Mouse (Mus musculus) MEL (cell line): Measurements from ENCODE around the gene Rnpepl1. TPM values are rescaled to one million over a fixed set of nuclear protein-coding genes. Genes with fewer than 3 reads are reported as not detected.

Source experiments
- DNase-seq: peaks from one replicate; pipeline ENCODE4 v3.0.0; 2011; ENCODE audit warnings: low read depth, low spot score
- H3K27ac ChIP-seq: 2 replicates; pipeline ENCODE4 v1.5.1; 2012; ENCODE audit warnings: low read depth, mild to moderate bottlenecking, control low read depth, low read length, moderate library complexity; ENCODE audit not compliant: control insufficient read depth
- H3K27me3 ChIP-seq, 2 experiments: fragments of 150-350 bp in 1 of 2; sonication (generic) in 1 of 2; 2 replicates each; pipeline ENCODE4 v1.6.1; 2012; ENCODE audit warnings: low read length in 2 of 2, mild to moderate bottlenecking in 2 of 2, improper control_type of control experiment in 1 of 2, moderate library complexity in 1 of 2; ENCODE audit not compliant: insufficient read depth in 2 of 2, control insufficient read depth in 1 of 2
- H3K36me3 ChIP-seq, 2 experiments: 2 replicates each; pipeline ENCODE4 v1.6.1; 2012 to 2014; ENCODE audit warnings: low read length in 2 of 2, improper control_type of control experiment in 1 of 2, inconsistent platforms in 1 of 2, mild to moderate bottlenecking in 1 of 2; ENCODE audit not compliant: insufficient read depth in 2 of 2, control insufficient read depth in 1 of 2
- H3K4me1 ChIP-seq, 2 experiments: fragments of 150-350 bp in 1 of 2; sonication (generic) in 1 of 2; 2 replicates each; pipeline ENCODE4 v1.6.1; 2012; ENCODE audit warnings: low read length in 2 of 2, improper control_type of control experiment in 1 of 2, mild to moderate bottlenecking in 1 of 2; ENCODE audit not compliant: insufficient read depth in 2 of 2, control insufficient read depth in 1 of 2
- H3K4me3 ChIP-seq, 2 experiments: fragments of 150-350 bp in 1 of 2; sonication (generic) in 1 of 2; 2 replicates each; pipeline ENCODE4 v1.5.1; 2012; ENCODE audit warnings: low read depth in 2 of 2, low read length in 2 of 2, mild to moderate bottlenecking in 2 of 2, moderate library complexity in 2 of 2, control low read depth in 1 of 2, improper control_type of control experiment in 1 of 2; ENCODE audit not compliant: control insufficient read depth in 1 of 2, insufficient read depth in 1 of 2
- H3K79me2 ChIP-seq: 2 replicates; pipeline ENCODE4 v1.6.1; 2012; ENCODE audit warnings: mild to moderate bottlenecking, low read length, moderate library complexity; ENCODE audit not compliant: control insufficient read depth, poor library complexity, insufficient read depth
- H3K9ac ChIP-seq: 2 replicates; pipeline ENCODE4 v1.6.1; 2012; ENCODE audit warnings: low read depth, mild to moderate bottlenecking, control low read depth, low read length, moderate library complexity; ENCODE audit not compliant: control insufficient read depth, poor library complexity, severe bottlenecking
- H3K9me3 ChIP-seq: fragments of 150-350 bp; sonication (generic); replicated peaks from 2 replicates; pipeline ENCODE4 v1.6.1; 2012; ENCODE audit warnings: mild to moderate bottlenecking, low read length, improper control_type of control experiment, moderate library complexity; ENCODE audit not compliant: insufficient read depth
- BHLHE40 ChIP-seq: IDR thresholded peaks from 2 replicates; pipeline ENCODE4 v1.6.1; 2012; ENCODE audit warnings: low read depth, mild to moderate bottlenecking, inconsistent platforms, low read length, improper control_type of control experiment, borderline replicate concordance
- E2F4 ChIP-seq: IDR thresholded peaks from 2 replicates; pipeline ENCODE4 v1.6.1; 2011; ENCODE audit warnings: low read depth, low read length, improper control_type of control experiment, borderline replicate concordance
- ELF1 ChIP-seq: IDR thresholded peaks from 2 replicates; pipeline ENCODE4 v1.6.1; 2014; ENCODE audit warnings: low read depth, mild to moderate bottlenecking, inconsistent platforms, low read length, improper control_type of control experiment, moderate library complexity
- GATA1 ChIP-seq: IDR thresholded peaks from 2 replicates; pipeline ENCODE4 v1.6.1; 2011; ENCODE audit warnings: low read depth, low read length, improper control_type of control experiment
- JUND ChIP-seq: IDR thresholded peaks from 2 replicates; pipeline ENCODE4 v1.6.1; 2011; ENCODE audit warnings: low read depth, mild to moderate bottlenecking, improper control_type of control experiment, low read length
- KAT2A ChIP-seq: conservative IDR thresholded peaks from 2 replicates; pipeline ENCODE4 v1.6.1; 2012; ENCODE audit warnings: low read depth, low read length, improper control_type of control experiment, inconsistent platforms
- MEF2A ChIP-seq: IDR thresholded peaks from 2 replicates; pipeline ENCODE4 v1.6.1; 2014; ENCODE audit warnings: low read depth, mild to moderate bottlenecking, inconsistent platforms, low read length, improper control_type of control experiment; ENCODE audit not compliant: poor library complexity, insufficient replicate concordance, severe bottlenecking; ENCODE audit errors: extremely low read depth
- MXI1 ChIP-seq: IDR thresholded peaks from 2 replicates; pipeline ENCODE4 v1.6.1; 2011; ENCODE audit warnings: mild to moderate bottlenecking, low read depth, low read length, improper control_type of control experiment
- MYB ChIP-seq: IDR thresholded peaks from 2 replicates; pipeline ENCODE4 v1.6.1; 2011; ENCODE audit warnings: mild to moderate bottlenecking, low read depth, low read length, improper control_type of control experiment
- NELFE ChIP-seq: IDR thresholded peaks from 2 replicates; pipeline ENCODE4 v1.6.1; 2011; ENCODE audit warnings: low read depth, low read length, improper control_type of control experiment
- POLR2A ChIP-seq, 2 experiments: IDR thresholded peaks; 2 replicates each; pipeline ENCODE4 v1.6.1; 2011 to 2012; ENCODE audit warnings: low read length in 2 of 2, mild to moderate bottlenecking in 2 of 2, control low read depth in 1 of 2, improper control_type of control experiment in 1 of 2, low read depth in 1 of 2, moderate library complexity in 1 of 2; ENCODE audit not compliant: control insufficient read depth in 1 of 2, insufficient read depth in 1 of 2, poor library complexity in 1 of 2
- POLR2AphosphoS5 ChIP-seq: IDR thresholded peaks from 2 replicates; pipeline ENCODE4 v1.6.1; 2012; ENCODE audit warnings: low read depth, borderline replicate concordance, mild to moderate bottlenecking, inconsistent platforms, low read length, moderate library complexity, mixed read lengths
- RAD21 ChIP-seq: IDR thresholded peaks from 2 replicates; pipeline ENCODE4 v1.6.1; 2011; ENCODE audit warnings: mild to moderate bottlenecking, low read depth, low read length, improper control_type of control experiment
- RCOR1 ChIP-seq: IDR thresholded peaks from 2 replicates; pipeline ENCODE4 v1.6.1; 2012; ENCODE audit warnings: low read depth, mild to moderate bottlenecking, inconsistent platforms, low read length, improper control_type of control experiment
- SIN3A ChIP-seq: IDR thresholded peaks from 2 replicates; pipeline ENCODE4 v1.6.1; 2012; ENCODE audit warnings: low read length, improper control_type of control experiment, inconsistent platforms
- TAL1 ChIP-seq: IDR thresholded peaks from 2 replicates; pipeline ENCODE4 v1.6.1; 2012; ENCODE audit warnings: mild to moderate bottlenecking, inconsistent platforms, low read length, moderate library complexity, mixed read lengths
- TBP ChIP-seq: IDR thresholded peaks from 2 replicates; pipeline ENCODE4 v1.8.0; 2011; ENCODE audit warnings: low read depth, low read length, improper control_type of control experiment
- UBTF ChIP-seq: IDR thresholded peaks from 2 replicates; pipeline ENCODE4 v1.6.1; 2012; ENCODE audit warnings: low read depth, mild to moderate bottlenecking, inconsistent platforms, low read length, improper control_type of control experiment, moderate library complexity, borderline replicate concordance; ENCODE audit not compliant: insufficient read depth
- ZC3H11A ChIP-seq: IDR thresholded peaks from 2 replicates; pipeline ENCODE4 v1.6.1; 2012; ENCODE audit warnings: low read depth, mild to moderate bottlenecking, inconsistent platforms, low read length, improper control_type of control experiment
- ZNF384 ChIP-seq: IDR thresholded peaks from 2 replicates; pipeline ENCODE4 v1.6.1; 2012; ENCODE audit warnings: low read depth, mild to moderate bottlenecking, inconsistent platforms, low read length, improper control_type of control experiment
- polyA plus RNA-seq, 2 experiments: library from polyadenylated mRNA; stranded (reverse) in 1 of 2; unstranded in 1 of 2; fragments of >175 nt in 1 of 2; fragments of >200 nt in 1 of 2; gene quantifications; 2 replicates each; pipeline versions ENCODE4 v1.2.1 to v1.2.4; 2012; ENCODE audit warnings: low replicate concordance in 2 of 2, low read depth in 1 of 2; ENCODE audit not compliant: insufficient read length in 2 of 2, insufficient read depth in 1 of 2, missing spikeins in 1 of 2
- total RNA-seq: library from RNA; depleted of rRNA; stranded (reverse); fragments of 300-350 nt; gene quantifications from 2 replicates; pipeline ENCODE4 v1.2.3, GENCODE M21; 2012

Rnpepl1 gene
- total and polyA plus RNA-seq, 3 experiments: 31.1 to 91.0 TPM; not detected in 1

DNA sequence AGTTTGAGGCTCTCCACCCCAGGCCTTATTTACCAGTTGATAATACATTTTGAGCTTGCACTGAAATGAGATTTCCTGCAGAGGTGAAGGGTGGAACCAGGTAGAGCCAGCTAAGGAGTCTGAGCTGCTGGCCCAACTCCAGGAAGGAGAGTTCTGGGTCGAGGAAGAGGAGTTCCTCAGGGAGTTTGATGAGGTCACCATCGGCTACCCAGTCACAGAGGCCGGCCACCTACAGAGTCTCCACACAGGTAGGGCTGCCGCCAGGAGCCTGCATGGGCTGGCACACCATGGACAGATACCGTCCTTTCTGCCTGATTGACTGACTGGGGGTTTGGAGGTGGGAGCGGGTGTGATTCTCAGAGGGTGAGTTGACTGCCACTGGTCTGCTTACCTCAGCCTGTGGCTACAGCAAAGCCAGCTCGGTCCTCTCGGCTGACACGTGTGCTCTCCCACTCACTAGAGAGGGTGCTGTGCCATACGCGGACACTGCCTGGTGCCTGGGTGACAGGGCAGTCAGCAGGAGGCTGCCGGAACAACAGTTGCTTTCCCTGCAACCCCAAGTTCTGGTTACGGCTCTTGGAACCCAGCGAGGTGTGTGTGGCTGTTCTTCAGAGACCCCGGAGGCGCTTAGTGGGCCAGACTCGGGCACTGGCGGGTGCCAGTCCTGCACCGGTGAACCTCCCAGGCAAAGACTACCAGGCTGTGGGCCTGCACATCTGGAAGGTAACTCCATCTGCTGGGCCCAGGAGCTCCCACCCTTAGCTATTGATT lies 32.8 kb downstream of the Rnpepl1 start:
- Histone ChIP-seq H3K27ac (no peak overlapping the region), H3K9ac (no peak overlapping the region), H3K79me2 (no peaks in the 10 kb centered on the region), H3K9me3 (no peaks in the 10 kb centered on the region), H3K27me3 (no peaks in the 10 kb centered on the region), H3K4me3 (no peak overlapping the region), H3K4me1 (no peaks in the 10 kb centered on the region), H3K36me3 (peaks cover 0 to 2% of the 10 kb centered on the region in 2 experiments; a peak in 1 of 4 replicates)
- TF ChIP-seq MYB (no peak), BHLHE40 (no peak), TAL1 (no peak), KAT2A (no peak), POLR2A (IDR thresholded peaks at IDR 0.05; ENCODE audit: control insufficient read depth in 1 of 2, insufficient read depth in 1 of 2, low read depth in 1 of 2, low read length in 2 of 2, poor library complexity in 1 of 2) (no peak), RAD21 (no peak), MEF2A (no peak), RCOR1 (no peak), ELF1 (no peak), POLR2AphosphoS5 (no peak), NELFE (no peak), JUND (no peak), ZC3H11A (no peak), TBP (no peak), MXI1 (no peak), UBTF (no peak), E2F4 (no peak)
- DNase-seq: no peak

DNA sequence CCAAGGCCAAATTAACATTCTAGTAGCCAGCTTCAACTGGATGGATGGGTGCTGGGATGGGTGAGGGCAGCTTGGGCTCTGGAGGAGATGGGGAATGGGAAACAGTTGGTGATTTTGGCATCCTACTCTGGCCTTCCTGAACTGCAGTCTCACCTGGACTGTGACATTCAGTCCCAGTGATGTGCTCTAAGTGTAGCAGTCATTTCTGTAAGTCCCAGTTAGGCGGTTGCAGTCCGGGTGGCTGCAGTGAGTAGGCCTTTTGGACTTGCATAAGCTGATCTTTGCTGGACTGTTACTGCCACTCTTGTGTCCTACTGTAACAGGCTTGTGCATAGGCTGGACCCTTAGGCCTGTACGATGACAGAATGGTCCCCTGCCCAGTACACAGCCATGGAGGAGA lies 37.4 kb downstream of the Rnpepl1 start:
- no peaks in the 10 kb centered on the region for H3K79me2 ChIP-seq
- no peak overlapping the region for H3K4me3 ChIP-seq
- no peaks in the 10 kb centered on the region for H3K36me3 ChIP-seq
- H3K4me1 ChIP-seq: no peaks in the 10 kb centered on the region
- no peaks in the 10 kb centered on the region for H3K9me3 ChIP-seq
- no peak overlapping the region for H3K27ac ChIP-seq
- no peaks in the 10 kb centered on the region for H3K27me3 ChIP-seq
- DNase-seq: no peak
- H3K9ac ChIP-seq: no peak overlapping the region
- TF ChIP-seq GATA1 (no peak), SIN3A (no peak), ZNF384 (no peak), TBP (no peak)
